Mouse (Mus musculus) mature B cell (primary cell): ENCODE results near the gene Pcgf6.
"Not testable (repeated sequence)": the region's sequence is repeated elsewhere in the genome, so short reads cannot be mapped to it uniquely, and the experiment has no call there.

ENCODE experiments used
- in situ Hi-C: fragments of 300-500 bp; cut with MboI; formaldehyde crosslinking; loops from 2 replicates; pipeline ENCODE4 v1.14.3; 2019

Gene Pcgf6

DNA sequence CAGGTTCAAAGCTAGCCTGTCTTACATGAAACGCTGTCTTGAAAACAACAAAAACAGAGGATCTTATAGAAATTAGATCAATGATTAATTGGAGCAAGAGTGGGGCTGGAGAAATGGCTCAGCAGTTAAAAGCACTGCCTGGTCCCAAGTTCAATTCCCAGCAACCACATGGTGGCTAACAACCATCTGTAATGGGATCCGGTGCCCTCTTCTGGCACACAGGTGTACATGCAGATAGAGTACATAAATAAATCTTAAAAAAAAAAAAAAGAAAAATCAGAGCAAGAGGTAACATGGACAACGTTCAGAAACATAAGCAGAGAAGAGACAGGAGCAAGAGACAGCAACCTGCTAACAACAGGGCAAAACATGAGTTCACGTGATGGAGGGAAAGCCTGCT, 24.2 kb downstream of the Pcgf6 start:
- in situ Hi-C loops = no loop called here

DNA sequence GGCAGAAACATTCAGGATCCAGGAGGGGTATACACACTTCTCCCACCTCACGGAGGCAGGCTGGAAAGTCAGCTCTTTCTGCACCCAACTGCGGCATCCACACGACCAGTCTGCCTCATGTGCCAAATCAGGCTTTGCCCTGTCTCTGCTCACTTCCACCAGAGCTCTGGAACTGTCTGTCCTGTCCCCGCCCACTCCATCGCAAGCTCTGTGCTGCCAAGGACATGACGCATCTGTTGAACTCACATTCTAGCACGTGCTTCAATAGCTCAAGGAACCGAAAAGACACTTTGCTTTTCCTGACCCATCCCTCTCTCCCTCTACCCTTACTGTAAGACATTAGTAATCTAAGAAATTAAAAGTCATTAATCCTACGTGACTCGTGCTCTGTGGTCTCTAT, 25.8 kb downstream of the Pcgf6 start:
- in situ Hi-C loops = no loop called here

DNA sequence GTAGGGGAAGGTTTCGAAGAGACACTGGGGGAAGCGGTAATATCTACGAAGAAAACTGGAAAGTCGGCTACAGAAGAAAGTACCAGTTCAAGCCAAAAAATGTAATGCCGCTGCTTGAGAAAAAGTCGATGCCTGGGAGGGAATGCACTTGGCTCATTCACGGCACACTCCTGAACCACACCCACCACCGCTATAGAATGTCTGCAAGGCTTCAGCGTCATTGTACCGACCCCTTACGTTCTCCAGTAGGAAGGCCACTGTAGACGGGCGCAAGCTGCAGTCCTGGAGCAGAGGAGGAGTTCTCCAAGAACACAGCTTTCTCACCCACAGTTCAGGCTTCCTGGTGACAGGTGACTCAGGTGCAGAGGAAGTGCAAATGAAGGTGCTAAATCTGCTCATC, 27.2 kb downstream of the Pcgf6 start:
- in situ Hi-C loops = no loop called here

GRCm38 (mm10) chr19:47022709-47023108, 28.0 kb downstream of the Pcgf6 start:
- in situ Hi-C loops = no loop called here

GRCm38 (mm10) chr19:47019326-47019725, 31.4 kb downstream of the Pcgf6 start:
- in situ Hi-C loops = no loop called here

GRCm38 (mm10) chr19:47018330-47018729, 32.4 kb downstream of the Pcgf6 start:
- in situ Hi-C loops = no loop called here

DNA sequence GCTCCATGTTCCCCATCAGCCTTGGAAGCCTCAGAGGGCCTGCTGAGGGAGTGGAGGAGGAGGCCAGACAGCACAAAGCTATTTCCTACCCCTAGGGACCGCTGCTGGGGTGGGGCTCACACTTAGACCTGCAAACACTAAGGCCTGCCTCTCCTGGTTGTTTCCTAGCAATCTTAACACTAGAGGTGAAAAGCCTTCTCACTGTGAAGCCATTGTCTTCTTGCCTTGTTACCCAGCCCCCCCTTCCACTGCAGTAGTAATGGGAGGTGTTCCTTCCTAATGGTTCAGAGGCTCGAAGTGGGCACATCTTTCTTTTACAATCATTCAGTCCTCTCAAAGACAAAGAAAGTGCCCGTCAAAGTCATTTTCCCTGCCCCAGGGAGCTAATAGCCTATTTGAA, 32.9 kb downstream of the Pcgf6 start:
- in situ Hi-C loops = no loop called here

- in situ Hi-C loops = no loop called here
Measured at GRCm38 (mm10) chr19:47016487-47016886, 34.2 kb downstream of the Pcgf6 start.

GRCm38 (mm10) chr19:47015965-47016364, 34.7 kb downstream of the Pcgf6 start:
- in situ Hi-C loops = no loop called here

DNA sequence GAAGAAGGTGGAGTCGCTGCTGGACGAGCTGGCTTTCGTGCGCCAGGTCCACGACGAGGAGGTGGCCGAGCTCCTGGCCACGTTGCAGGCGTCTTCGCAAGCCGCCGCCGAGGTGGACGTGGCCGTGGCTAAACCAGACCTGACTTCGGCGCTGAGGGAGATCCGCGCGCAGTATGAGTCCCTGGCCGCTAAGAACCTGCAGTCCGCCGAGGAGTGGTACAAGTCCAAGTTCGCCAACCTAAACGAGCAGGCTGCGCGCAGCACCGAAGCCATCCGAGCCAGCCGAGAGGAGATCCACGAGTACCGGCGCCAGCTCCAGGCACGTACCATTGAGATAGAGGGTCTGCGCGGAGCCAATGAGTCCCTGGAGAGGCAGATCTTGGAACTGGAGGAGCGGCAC, 35.3 kb downstream of the Pcgf6 start:
- in situ Hi-C loops = no loop called here

- in situ Hi-C loops = no loop called here
Measured at GRCm38 (mm10) chr19:47014447-47015381, 36.0 kb downstream of the Pcgf6 start, which contains the start of the genes Ina and Nt5c2. Gene Ina, plus strand, starts transcription at chr19:47014698. Gene Nt5c2, minus strand, starts transcription at chr19:47015153.

GRCm38 (mm10) chr19:47014159-47014446, 36.6 kb downstream of the Pcgf6 start:
- in situ Hi-C loops = no loop called here

DNA sequence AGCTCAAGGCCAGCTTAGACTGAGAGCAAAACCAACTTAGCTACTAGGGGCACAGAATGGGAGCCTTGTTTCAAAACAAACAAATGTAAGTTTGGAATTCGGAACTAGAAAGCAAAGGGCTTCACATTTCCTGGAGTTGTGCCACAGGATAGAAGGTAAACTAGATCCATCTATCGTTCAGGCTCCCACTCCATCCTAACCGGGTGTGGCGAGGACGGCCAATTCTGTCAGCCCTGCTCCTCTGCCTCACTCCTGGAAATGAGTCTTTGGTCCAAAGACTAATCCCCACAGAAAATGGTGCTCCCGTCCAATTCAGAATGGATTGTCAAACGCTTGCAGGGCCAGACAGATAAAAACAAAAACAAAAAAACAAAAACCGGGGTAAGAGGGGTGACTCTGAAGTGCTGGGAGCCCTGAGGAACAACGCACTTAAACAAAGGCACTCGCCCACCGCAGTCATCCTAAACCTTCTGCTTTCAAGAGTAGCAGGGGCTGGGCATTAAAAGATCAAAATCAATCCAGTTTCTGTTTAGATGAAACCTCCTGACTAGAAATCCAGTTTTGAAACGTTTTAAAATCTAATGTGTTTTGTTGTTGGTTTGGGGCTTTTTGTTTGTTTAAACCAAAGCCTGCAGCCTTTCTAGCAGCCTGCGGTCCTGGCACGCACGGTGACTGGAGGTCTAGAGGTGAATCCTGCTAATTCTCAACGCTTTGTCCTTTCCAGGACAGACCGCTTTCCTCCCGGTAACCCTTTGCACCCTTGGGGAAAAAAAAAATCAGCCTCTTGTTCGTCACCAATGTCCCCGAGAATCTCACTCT, 37.2 kb downstream of the Pcgf6 start:
- in situ Hi-C loops = no loop called here

GRCm38 (mm10) chr19:47012521-47013130, 38.1 kb downstream of the Pcgf6 start:
- in situ Hi-C loops = no loop called here

GRCm38 (mm10) chr19:47009943-47010342, 40.8 kb downstream of the Pcgf6 start:
- in situ Hi-C loops = no loop called here

GRCm38 (mm10) chr19:47009420-47009819, 41.3 kb downstream of the Pcgf6 start:
- in situ Hi-C loops = no loop called here

GRCm38 (mm10) chr19:47006321-47006720, 44.4 kb downstream of the Pcgf6 start:
- in situ Hi-C loops = no loop called here

- in situ Hi-C loops = no loop called here
Measured at GRCm38 (mm10) chr19:47005873-47006272, 44.8 kb downstream of the Pcgf6 start.

GRCm38 (mm10) chr19:47003742-47004511, 46.8 kb downstream of the Pcgf6 start:
- in situ Hi-C loops = no loop called here

DNA sequence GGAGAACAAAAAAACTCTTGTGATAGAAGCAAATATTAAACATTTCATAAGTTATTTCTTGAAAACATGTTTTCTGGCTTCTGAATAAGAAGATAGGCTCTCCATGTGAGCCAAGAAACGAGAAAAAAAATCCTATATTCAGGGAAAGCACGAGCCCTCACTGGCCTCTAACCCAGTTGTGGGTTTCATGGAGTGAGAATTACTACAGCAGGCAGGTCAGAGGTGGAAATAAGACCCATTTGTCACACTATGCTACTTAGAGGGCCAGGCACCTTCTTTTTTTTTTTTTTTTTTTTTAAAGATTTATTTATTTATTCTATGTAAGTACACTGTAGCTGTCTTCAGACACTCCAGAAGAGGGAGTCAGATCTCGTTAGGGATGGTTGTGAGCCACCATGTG, 50.3 kb downstream of the Pcgf6 start:
- in situ Hi-C loops = not testable (repeated sequence)

DNA sequence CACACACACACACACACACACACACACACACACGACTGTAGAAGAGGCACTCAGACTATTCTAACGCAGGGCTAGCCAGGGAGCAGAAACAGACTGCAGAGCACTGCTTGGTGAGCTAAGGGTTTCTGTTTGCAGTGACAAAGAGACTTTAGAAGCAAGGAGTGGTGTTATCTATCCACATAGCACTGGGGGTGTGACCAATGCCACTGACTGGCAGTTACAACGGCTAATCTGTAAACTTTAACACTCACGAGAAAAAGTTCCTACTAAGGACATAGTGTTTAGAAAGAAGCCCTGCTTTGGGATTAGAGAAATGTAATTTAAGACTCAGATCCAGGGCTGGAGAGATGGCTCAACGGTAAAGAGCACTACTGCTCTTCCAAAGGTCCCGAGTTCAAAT, 51.0 kb downstream of the Pcgf6 start:
- in situ Hi-C loops = no loop called here

GRCm38 (mm10) chr19:46998953-46999352, 51.8 kb downstream of the Pcgf6 start:
- in situ Hi-C loops = no loop called here
